Mouse (Mus musculus) hindlimb bud, embryonic 11.5 days (tissue): ENCODE data around the gene Nfasc.

Source experiments
- DNase-seq: peaks from one replicate; pipeline ENCODE4 v3.0.0-alpha.2; 2012; ENCODE audit warnings: low read depth, low spot score; ENCODE audit errors: extremely low spot score

Nfasc gene

DNA sequence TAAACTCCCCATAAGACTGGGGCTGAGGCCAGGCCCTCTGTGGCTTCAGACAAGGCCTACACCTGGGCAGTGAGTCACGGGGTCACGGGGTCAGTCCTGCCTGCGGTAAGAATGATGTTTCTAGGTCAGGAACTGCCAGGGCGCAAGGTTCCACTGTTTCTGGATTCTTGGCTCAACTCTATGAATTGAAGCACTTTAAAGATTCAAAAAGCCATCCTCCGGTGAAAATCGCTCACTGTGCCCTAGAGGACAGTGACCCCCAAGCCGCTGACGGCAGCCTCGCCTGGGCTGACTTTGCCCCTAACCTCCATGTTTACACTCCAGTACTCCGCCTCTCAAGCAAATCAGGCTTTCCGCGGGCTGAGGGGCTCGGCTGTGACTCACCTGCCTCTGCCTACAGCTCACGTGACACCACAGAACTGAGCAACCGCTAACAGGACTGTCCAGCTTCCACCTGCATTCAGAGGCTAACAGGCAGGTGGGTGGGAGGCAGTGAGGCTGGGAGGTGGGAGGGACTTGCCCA lies 154.9 kb downstream of the Nfasc start:
- no peak for DNase-seq

DNA sequence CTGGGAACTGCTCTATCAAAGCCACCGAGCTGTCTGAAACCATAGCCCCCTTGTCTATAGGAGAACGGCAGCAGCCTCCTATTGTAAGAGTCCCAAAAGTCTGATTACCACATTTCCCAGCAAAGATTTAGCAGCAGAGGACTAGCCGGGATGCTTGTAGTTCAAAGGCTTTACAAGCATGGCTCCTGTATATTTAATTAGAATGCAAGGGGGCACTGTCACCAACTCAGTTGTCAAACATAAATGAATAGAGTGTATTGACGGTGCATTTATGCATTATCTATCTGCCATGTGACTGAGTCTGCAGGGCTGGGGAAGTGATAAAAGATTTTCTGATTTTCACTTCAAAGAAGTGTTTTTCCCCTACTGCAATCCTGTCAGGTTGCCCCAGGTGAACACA lies 156.2 kb downstream of the Nfasc start:
- DNase-seq = no peak

DNA sequence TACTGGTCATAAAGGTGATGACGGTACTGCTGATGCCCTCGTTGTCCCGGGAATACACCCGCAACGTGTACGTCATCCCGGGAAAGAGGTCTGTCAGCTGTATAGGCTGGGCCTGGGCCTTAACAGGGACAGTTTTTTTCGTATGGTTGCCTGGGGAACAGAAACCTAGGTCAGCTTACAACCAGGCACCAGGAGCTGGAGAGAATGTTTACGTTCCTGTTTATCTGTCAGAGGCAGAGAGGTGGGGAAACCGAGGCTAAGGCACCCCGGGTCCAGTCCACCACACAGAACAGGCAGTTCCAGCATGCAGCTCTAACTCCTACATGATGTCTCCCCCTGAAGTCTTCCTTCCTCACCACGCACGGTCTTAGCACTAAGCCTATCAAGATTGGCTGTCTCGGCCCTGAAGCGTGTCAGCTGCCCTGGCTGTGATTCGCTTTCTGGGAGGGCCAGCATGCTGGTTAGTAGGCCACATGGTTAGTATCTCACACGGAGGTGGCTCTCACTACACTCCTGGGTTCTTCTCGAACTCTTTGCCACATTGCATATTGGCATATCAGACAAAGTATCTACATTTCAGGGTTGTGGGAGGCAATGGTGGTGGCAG lies 158.5 kb downstream of the Nfasc start:
- DNase-seq = no peak

DNA sequence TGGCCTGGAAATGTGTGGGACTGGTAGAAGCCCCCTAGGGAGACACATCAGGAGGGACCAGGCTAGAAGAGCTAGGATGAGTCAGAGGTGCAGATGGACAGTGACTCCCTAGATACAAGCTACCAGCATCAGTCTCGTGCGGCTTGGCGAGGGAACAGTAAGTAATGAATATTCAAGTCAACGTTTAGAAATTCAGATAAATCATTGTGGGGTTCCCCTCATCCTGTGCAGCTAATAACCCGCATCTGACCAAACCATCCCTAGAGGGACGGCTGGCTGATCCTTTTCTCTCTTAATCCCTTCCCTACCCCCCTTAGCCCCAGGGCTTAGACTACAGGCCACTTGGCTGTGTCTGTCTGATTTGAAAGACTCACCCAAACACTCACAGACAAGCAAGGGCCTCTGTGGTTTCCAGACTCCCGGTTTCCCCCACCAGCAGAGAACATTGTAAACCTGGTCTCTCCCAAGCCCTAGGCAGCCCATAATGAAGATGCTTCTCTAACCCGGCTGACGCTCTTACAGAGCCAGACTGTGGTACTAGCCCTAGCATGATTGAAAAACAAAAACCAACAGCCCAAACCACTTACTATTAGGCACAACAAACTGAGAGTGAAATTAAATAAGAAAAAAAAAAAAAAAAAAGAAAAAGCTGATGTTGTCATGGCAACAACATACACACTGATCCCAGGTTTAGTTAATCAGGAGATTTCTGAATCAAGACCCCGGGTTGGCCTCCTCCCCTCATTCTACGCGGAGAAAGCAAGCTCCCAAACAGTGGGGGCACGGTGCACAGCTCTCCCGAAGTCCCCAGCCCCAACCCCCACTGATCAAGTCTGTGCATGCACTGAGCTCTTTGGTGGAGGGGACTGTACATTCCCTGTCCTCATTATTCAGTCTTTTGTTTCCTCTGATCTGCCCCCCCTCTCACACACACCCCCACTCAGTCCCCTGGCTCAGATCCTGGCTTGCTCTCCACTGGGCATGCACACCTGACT lies 159.5 kb downstream of the Nfasc start:
- DNase-seq = no peak

DNA sequence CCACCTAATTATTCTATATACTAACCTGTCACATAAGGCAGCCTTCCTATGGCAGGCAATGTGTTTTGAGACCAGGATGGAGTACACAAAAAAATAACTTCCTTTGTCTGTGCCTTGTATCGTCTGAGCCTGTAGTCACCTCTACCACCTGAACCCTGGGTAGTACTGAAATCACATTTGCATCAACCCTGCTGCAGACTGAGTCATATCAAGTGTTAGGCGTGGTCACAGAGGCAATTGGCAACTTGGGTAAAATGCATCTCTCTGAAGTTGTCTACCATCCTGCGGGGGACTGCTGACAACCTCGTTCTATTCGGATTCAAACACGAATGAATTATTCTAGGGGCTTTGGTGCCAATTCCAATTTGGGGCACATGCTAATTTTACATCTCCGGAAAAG lies 161.5 kb downstream of the Nfasc start:
- DNase-seq = no peak

DNA sequence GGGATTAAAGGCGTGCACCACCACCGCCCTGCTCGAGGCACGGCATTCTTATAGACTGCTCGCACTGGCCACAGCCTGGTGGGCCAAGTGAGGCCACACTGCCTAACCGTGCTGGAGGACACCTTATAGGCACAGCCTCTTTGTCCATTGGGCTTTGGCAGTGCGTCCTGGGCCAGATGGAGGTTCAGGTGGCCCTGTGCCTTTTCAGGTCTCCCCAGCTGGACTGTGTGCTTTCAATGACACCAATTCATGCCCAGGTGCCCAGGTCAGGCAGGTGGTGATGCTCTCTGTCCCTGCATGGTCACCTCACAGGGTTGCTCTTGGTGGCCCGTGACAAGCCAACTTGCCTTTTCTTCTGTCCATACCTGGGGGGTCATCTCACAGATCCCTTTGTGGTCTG lies 164.8 kb downstream of the Nfasc start:
- DNase-seq = no peak

DNA sequence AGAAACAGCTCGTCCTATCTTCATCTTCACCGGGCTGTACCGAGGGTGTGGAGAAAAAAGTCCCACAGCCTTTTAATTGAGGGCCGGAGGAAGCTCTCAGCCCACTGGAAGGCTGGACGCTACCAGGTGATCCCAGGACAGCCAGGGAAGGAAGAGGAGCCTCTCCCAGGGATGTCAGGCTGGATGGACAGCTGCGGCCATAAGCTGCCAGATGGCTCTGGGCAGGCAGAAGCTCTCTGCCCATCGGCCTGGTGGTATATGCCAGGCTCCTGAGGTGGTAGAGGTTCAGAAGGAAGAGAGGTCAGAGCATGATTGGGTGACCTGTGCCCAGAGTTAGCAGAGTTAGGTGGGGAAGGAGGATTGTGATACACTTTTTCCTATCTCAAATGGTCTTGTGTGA lies 168.7 kb downstream of the Nfasc start:
- DNase-seq = no peak

DNA sequence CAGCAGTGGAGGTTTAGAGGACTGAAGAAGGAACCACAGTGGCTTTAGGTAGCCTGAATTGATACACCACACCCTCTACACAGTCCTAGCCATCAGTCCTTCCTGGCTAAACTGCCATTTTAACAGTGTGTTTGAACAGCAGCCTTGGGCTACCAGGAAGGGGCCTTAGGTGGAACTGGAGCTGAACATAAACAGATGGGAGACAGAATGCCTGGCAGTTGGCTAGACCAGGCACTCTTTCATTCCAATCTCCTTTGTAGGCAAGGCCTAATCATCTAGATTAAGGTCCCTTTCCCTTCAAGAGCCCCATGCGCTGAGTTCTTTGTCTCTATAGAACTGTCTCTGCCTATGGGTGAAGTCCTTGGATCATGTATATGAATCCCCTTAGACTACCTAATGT lies 170.0 kb downstream of the Nfasc start:
- no peak for DNase-seq

DNA sequence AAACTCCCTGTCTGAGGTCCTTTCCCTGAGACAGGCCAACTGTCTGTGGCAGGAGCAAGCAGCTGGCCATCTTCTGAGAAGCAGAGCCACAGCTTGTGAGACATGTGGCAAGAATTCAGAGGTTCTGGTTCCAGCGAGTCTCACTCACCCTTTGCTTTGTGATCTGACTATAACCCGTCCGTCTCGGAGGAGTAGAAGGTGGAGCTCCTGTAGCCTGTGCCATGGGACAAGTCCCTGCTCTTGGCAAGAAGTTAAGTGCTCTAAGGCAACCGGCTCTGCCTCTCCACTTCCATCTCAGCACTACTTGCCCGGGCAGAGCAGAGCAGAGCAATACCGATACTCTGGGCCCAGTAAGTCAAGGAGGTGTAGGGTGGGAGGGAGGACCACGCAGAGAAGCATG lies 170.7 kb downstream of the Nfasc start:
- no peak for DNase-seq

DNA sequence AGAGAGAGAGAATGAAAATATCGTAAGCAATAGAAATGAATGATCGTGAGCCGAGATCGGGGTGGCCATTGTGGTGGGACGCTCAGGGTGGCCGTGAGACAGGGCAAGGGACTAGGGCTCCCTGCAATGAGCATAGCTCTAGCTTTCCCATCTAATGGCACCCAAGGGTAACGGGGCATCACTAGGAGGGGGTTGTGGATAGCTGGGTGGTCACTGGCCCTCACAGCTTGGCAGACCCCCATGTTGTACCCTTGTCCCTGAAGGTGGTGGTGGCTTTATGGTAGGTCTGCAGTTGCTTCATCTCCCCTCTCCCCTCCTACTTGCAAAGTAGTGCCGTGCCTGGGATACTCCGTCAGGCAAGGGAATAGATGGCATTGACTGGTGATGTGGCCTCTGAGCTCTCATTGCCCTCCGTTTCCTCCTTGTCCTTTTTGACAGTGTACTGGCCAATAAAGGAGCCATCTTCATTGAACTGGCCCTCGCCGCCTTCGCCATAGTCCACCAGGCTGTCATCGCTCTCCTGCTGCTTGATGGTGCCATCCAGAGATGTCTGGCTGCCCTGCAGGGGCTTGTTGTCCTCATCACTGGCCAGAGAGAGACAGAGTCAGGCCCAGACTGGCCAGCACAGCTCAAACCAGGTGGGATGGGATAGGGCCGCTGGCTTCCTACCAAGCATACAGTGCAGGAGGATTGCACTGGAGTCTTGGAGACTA lies 171.4 kb downstream of the Nfasc start:
- no peak for DNase-seq

DNA sequence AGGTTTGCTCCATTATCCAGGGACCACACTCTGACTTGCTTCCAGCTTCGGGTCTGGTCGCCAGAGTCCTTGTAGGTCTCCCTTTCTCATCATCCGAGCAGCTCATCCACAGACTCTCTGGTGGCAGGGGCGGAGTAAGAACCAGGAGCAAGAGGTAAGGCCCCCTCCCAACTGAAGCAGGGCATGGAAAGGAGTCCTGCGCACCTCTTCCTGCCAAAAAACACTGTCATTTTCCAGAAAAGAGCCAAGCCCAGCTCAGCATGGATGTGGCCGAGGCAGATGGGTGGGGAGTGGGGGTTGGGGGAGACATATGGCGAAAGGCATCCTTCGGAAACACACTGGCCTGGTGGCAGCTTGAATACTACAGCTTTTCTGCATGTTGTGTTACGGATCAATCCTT lies 172.1 kb downstream of the Nfasc start:
- no peak for DNase-seq

DNA sequence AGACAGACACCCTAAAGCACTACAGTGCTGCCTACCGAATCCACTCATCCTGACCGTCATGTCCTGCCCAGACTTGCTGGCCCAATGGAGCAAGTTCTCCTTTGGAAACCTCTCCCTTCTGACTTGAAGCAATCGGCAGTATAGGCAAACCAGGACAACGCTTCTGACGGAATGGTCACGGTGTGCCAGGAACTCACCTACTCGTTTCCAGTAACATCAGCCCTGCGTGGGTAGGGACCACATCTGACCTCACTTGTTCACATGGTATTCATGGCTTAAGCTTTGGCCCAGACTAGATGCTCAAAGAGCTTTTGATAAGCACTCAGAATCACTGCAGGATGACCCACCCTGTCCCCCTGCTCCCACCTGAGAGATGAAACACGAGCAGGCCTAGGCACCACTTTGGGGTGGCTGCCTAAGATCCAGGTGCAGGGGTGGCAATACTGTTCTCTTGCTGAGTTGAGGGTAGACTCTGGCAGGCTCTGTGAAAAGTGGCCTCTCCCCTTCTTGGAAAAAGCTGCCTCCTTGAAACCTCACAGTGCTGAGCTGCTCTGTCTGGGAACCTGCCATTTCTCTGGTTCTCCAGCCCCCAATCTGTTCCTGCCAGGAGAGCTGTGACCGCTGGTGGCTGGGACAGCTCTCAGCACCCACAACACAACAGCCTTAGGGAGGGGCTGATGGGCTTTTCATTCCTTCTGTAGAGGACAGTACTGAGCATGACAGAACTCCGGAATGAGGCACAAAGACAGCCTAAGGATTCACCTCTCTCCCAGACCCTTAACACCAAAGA lies 174.1 kb downstream of the Nfasc start:
- DNase-seq = no peak

DNA sequence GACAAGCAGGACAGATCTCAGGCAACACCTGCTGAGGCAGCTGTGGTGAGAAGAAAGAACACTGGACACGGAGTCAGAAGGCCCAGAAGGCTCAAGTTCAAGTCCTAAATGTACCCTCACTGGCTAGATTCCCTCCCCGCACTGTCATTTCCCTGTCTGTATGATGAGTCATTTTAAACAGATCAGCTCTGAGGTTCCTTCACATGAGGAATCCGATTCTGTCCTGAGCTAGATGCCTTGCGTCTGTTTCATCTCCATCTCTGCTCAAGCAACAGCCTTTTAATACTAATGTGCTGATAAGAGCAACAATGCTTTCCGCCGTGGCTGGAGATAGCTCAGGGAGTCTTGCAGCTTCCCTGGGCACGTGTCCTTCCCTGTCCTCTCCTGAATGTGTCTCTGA lies 175.8 kb downstream of the Nfasc start:
- DNase-seq = no peak

DNA sequence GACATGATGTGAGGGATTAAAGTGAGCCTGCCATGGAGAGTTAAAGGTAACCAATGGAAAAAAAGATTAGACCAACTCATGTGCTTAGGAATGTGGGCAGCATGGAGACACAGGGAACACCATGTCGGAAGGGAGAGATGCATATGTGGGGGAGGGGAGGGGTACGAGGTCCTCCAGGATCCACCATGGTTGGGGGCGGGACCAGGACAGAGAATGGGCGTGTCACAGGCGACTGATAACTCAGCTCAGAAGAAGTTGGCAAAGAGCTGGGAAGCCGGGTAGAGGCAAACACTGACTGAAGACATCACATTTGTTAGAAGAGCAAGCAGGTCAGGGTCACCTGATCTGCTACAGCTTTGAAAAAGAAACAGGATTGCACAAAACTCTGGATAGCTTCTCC lies 176.7 kb downstream of the Nfasc start:
- no peak for DNase-seq

DNA sequence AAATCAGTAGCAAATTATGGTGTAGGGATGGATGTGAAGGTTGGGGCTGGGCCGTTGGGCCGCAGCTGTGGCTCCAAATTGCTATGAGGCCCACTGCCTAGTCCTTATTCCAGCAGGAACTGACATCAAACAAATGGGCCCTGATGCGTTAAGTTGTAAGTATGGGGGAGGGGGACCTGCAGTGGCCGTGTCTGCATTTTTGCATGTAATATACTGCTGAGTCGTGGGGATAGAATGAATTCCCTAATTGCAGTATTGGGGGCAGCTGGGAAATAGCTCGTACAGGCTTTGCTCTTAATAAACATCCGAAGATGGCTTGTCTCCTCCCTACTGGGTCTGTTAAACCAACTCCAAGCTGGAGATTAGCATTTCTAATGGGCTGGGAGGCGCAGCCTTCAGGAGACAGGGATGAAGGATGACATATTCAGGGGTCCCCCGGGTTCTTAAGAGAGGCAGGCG lies 179.2 kb downstream of the Nfasc start:
- no peak for DNase-seq

DNA sequence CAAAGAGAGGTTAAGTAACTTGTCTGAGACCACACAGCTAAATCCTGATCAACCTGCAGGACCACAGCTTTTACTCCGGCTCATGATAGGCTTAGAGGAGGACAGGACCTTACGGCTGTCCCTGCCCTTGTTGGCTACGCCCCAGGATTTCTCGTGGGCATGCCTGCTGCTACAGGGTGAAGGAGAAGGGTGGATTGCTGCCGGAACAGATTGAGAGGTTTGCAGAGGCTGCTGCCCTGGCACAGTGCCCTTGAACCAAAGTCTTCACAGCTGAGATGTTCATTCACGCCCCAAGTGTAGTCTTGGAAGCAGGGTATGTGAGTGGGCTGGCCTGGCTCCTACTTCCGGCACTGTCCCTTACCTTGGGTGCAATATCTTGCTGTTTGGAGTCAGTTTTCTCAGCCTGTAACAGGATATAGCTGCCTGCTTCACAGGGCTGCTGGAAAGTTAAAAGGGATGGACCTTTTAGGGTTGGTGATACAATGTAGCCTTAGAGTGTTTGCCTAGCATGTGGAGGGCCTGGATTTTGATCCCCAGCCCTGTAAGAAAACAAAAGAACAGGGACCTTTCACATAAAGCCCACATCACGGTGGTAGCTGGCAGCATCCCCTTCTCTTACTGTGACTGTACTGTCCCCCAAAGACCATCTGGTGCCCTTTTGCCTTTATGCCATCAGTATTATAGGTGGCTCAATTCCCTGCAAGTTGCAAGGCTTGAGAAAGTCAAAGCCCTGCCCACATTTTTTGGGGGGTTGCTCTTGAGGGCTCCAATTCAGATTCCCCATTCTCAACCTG lies 180.5 kb downstream of the Nfasc start:
- no peak for DNase-seq

DNA sequence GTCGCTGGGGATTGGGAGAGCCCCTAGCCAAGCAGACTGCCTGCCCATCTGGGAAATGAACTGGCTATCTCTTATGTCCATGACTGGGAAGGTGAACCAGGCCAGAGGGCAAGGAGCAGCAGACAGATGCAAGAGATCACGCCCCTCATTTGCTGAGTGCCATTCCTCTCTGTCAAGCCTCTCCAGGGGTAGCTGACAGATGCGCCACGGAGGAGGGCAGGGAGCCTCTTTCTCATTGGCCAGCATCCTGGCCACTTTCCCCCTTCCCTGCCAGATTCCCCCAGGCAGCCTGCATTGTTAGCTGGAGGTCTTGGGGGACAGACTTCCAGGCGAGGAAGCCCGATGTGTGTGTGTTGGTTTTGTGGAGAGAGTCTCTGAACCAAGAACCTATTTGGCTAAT lies 182.6 kb downstream of the Nfasc start:
- no peak for DNase-seq

DNA sequence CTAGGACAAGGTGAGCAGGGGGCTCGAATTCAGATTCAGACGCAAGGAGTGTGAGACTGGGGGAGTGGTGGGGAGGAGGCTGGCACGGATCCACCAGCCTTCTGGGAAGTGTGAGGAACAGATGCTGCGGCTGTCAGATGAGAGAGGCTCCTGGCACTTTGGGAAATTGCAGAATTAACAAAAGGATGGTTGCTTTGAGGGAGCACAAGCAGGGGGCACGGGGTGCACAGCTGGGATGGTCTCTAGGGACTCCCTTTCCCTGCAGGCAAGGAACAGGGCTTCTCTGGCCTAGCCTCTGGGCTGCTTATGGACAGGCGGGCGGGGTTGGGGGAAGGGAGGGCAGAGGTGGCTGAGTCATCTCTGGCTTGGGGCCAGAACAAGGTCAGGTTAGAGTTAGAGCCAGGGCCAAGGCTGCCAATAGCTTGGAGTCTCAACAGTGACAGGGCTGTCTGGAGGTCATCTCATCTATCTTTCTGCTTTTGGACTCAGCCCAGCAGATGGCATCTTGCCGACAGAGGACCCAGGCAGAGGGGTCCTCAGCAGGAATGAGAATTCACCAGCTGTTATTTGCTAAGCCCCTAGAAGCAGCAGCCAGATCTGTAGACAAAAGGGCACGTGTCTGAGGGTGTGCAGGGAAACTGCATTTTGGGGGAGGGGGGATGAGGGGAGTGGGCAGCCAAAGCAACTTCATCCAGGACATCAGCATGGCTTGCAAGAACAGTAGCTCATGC lies 183.5 kb downstream of the Nfasc start:
- DNase-seq = no peak

DNA sequence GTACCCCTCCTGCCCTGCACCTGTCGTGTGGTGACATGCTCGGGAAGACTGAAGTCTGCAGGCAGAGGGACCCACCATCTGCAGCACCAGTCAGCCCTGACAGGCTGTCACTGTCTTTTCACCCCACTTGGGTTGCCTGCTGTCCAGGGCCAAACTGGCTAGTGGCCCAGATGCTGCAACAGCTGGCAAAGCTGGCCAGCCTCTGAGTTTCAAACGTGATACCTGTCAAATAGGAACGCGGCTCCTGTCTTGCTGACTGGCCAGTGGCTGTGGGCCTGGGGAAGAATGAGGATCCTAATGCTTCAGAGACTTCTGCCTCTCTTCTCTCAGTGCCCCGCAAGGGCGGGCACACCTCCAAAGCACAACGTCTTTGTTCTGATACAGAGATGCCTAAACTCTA lies 197.8 kb downstream of the Nfasc start:
- DNase-seq = no peak
